Mouse (Mus musculus): ENCODE measurements around the gene Kirrel3. TPM values are rescaled to one million over a fixed set of nuclear protein-coding genes. Genes with fewer than 3 reads are reported as not detected.

Gene Kirrel3
- polyA plus RNA-seq, 1 experiment from 2014 or later: 2.3 TPM

DNA sequence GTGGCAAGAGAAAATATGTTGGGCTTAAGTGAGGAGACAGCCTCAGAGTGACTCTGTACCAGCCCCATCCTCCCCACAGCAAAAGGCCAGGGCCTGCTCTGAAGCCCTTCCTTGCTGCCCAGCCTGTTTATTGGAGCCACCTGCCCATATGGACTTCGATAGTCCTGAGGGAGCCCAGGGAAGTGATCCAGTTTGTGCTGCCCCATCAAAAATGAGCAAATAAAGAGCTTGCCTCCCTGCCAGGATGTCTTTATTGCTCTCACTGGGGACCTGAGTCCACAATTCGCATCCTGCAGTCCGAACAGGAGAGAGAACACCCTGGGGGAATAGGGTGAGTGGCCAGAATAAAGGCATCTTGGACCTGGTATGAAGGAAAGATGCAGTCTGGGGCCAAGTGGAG lies 143.1 kb downstream of the Kirrel3 start:
- Histone ChIP-seq H3K4me2 (ENCODE audit: low read depth, low read length) (no peak overlapping the region), H3K9ac (ENCODE audit: low read length) (no peak overlapping the region), H3K4me1 (ENCODE audit: control insufficient read depth, insufficient read depth, low read length) (no peaks in the 10 kb centered on the region), H3K27ac (ENCODE audit: low read length) (no peak overlapping the region), H3K9me3 (replicated peaks; ENCODE audit: control insufficient read depth, low read length) (no peaks in the 10 kb centered on the region), H3K27me3 (ENCODE audit: control insufficient read depth, insufficient read depth, low read length) (no peaks in the 10 kb centered on the region), H3K4me3 (replicated peaks; ENCODE audit: low read length) (no peak overlapping the region), H3K36me3 (ENCODE audit: control insufficient read depth, insufficient read depth, low read length) (no peaks in the 10 kb centered on the region)
- no peak for ATAC-seq (ENCODE audit: insufficient read depth, low FRiP score)
- 80% methylated on average over 3 of the region's 3 CpGs for WGBS

DNA sequence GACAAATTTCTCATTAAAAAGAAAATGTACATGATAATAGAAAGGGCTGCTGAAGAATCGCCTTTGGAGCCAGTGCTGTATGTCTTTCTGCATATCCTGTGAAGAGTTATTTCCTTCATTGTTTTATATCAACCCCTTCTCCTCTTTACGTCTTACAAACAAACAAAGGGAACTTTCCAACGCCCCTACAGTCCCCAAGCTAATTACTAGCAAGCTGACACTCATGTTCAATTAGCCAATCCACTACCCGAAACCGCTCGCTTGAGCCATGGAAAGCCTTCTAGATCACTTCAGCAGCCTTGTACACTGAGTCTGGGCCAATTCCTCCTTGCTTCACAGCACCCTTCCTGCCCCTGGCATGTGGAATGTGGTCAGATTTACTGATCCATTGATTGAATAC lies 150.0 kb downstream of the Kirrel3 start:
- Histone ChIP-seq H3K4me2 (ENCODE audit: low read depth, low read length) (no peak overlapping the region), H3K4me1 (ENCODE audit: control insufficient read depth, insufficient read depth, low read length) (no peaks in the 10 kb centered on the region), H3K4me3 (replicated peaks; ENCODE audit: low read length) (no peak overlapping the region), H3K9ac (ENCODE audit: low read length) (no peak overlapping the region), H3K27ac (ENCODE audit: low read length) (no peak overlapping the region), H3K9me3 (replicated peaks; ENCODE audit: control insufficient read depth, low read length) (no peaks in the 10 kb centered on the region), H3K36me3 (ENCODE audit: control insufficient read depth, insufficient read depth, low read length) (no peaks in the 10 kb centered on the region), H3K27me3 (ENCODE audit: control insufficient read depth, insufficient read depth, low read length) (no peaks in the 10 kb centered on the region)
- ATAC-seq (ENCODE audit: insufficient read depth, low FRiP score): no peak
- 84% methylated on average over 6 of the region's 6 CpGs for WGBS

DNA sequence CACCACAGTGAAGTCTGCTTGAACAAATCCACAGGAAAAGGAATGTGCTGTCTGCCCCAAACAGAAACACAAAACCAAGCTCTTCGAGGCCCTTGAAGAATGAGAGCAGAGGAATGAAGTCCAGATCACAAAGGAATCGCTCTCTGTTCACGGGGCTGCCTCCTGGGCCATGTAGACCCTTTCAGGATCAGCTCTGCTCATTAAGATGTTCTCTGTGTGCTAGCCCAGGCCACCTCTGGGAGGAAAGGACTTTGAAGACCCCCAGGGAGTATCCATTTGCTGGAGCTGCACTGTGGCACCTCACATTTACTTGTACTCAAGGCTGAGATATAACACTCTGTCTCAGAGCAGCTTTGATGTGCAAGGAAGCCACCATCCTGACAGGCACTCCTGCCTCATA lies 158.2 kb downstream of the Kirrel3 start:
- 37% methylated on average over 3 of the region's 3 CpGs for WGBS
- Histone ChIP-seq H3K4me2 (ENCODE audit: low read depth, low read length) (no peak overlapping the region), H3K27me3 (ENCODE audit: control insufficient read depth, insufficient read depth, low read length) (no peaks in the 10 kb centered on the region), H3K9me3 (replicated peaks; ENCODE audit: control insufficient read depth, low read length) (no peaks in the 10 kb centered on the region), H3K9ac (ENCODE audit: low read length) (no peak overlapping the region), H3K36me3 (ENCODE audit: control insufficient read depth, insufficient read depth, low read length) (no peaks in the 10 kb centered on the region), H3K4me1 (ENCODE audit: control insufficient read depth, insufficient read depth, low read length) (0 out of 2 replicates have a peak, but pooled peaks cover 6% of the 10 kb centered on the region), H3K27ac (ENCODE audit: low read length) (no peak overlapping the region), H3K4me3 (replicated peaks; ENCODE audit: low read length) (no peak overlapping the region)
- no peak; the same call in 1 of the 2 replicates for ATAC-seq (ENCODE audit: insufficient read depth, low FRiP score)

DNA sequence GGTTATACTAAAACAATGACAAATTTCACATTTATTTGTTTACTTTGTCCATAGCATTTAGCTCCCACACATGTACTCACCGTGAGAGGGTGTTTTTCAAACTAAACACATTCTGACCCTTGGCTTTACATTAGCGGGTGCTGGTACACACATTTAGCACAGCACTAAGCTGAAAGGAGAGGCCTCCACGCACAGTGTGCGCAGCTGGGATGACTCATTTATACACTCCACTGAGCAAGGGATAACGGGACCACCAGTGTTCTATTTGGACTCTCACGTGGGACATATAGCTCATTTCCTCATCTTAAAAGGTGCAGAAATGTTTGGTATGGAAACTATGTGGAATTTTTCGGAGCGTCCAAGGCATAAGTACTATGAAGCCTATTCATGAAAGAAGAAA lies 158.7 kb downstream of the Kirrel3 start:
- H3K36me3 ChIP-seq (ENCODE audit: control insufficient read depth, insufficient read depth, low read length): no peaks in the 10 kb centered on the region
- 0 out of 2 replicates have a peak, but pooled peaks cover 6% of the 10 kb centered on the region for H3K4me1 ChIP-seq (ENCODE audit: control insufficient read depth, insufficient read depth, low read length)
- ATAC-seq (ENCODE audit: insufficient read depth, low FRiP score): no peak
- no peak overlapping the region for H3K27ac ChIP-seq (ENCODE audit: low read length)
- no peak overlapping the region for H3K4me3 ChIP-seq (replicated peaks; ENCODE audit: low read length)
- 31% methylated on average over 8 of the region's 8 CpGs for WGBS
- no peaks in the 10 kb centered on the region for H3K27me3 ChIP-seq (ENCODE audit: control insufficient read depth, insufficient read depth, low read length)
- H3K9ac ChIP-seq (ENCODE audit: low read length): no peak overlapping the region
- no peak overlapping the region for H3K4me2 ChIP-seq (ENCODE audit: low read depth, low read length)
- no peaks in the 10 kb centered on the region for H3K9me3 ChIP-seq (replicated peaks; ENCODE audit: control insufficient read depth, low read length)

DNA sequence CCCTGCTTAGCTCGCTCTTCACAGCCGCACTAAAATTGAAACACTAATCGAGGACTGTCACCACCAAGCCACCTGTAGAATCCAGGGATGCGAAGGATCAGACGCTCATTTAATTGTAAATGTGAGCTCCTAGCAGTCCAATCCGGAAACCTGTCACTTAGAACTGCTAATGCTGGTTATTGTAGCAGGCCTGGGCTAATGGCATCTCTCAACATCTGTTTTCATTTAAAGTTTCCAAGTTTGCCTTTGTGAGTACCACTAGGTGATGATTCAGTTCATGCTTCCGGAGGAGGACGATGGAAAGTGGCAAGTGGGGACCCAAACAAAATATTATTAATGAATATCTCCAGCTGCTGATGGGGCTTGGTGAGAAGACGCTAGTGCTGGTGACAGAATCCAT lies 161.1 kb downstream of the Kirrel3 start:
- no peak for ATAC-seq (ENCODE audit: insufficient read depth, low FRiP score)
- 77% methylated on average over 9 of the region's 9 CpGs for WGBS
- Histone ChIP-seq H3K9ac (ENCODE audit: low read length) (no peak overlapping the region), H3K9me3 (replicated peaks; ENCODE audit: control insufficient read depth, low read length) (no peaks in the 10 kb centered on the region), H3K4me1 (ENCODE audit: control insufficient read depth, insufficient read depth, low read length) (0 out of 2 replicates have a peak, but pooled peaks cover 6% of the 10 kb centered on the region), H3K4me2 (ENCODE audit: low read depth, low read length) (no peak overlapping the region), H3K36me3 (ENCODE audit: control insufficient read depth, insufficient read depth, low read length) (no peaks in the 10 kb centered on the region), H3K27ac (ENCODE audit: low read length) (no peak overlapping the region), H3K4me3 (replicated peaks; ENCODE audit: low read length) (no peak overlapping the region), H3K27me3 (ENCODE audit: control insufficient read depth, insufficient read depth, low read length) (no peaks in the 10 kb centered on the region)

DNA sequence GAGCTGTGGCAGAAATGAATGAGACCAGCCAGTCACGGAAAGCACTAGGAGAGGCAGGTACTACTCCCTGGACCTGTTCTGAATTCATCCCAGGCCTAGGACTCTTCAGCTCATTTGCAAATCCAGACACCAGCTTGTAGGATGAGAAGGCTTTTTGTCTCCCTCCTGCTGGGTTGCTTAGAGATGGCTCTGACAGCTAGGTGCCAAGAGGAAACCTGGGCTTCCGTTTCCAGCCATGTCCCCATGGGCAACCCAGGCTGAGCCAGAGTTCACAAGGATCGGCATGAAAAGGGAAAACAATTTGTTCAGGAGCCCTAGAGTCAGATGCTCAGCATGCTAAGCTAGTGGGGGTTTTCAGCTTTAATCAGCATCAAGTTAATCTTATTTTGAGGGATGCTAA lies 166.6 kb downstream of the Kirrel3 start:
- no peak for ATAC-seq (ENCODE audit: insufficient read depth, low FRiP score)
- no peak overlapping the region for H3K27ac ChIP-seq (ENCODE audit: low read length)
- WGBS: 64% methylated on average over 3 of the region's 3 CpGs
- no peaks in the 10 kb centered on the region for H3K4me1 ChIP-seq (ENCODE audit: control insufficient read depth, insufficient read depth, low read length)
- H3K27me3 ChIP-seq (ENCODE audit: control insufficient read depth, insufficient read depth, low read length): no peaks in the 10 kb centered on the region
- no peaks in the 10 kb centered on the region for H3K9me3 ChIP-seq (replicated peaks; ENCODE audit: control insufficient read depth, low read length)
- no peak overlapping the region for H3K9ac ChIP-seq (ENCODE audit: low read length)
- H3K36me3 ChIP-seq (ENCODE audit: control insufficient read depth, insufficient read depth, low read length): no peaks in the 10 kb centered on the region
- H3K4me3 ChIP-seq (replicated peaks; ENCODE audit: low read length): no peak overlapping the region
- H3K4me2 ChIP-seq (ENCODE audit: low read depth, low read length): no peak overlapping the region

DNA sequence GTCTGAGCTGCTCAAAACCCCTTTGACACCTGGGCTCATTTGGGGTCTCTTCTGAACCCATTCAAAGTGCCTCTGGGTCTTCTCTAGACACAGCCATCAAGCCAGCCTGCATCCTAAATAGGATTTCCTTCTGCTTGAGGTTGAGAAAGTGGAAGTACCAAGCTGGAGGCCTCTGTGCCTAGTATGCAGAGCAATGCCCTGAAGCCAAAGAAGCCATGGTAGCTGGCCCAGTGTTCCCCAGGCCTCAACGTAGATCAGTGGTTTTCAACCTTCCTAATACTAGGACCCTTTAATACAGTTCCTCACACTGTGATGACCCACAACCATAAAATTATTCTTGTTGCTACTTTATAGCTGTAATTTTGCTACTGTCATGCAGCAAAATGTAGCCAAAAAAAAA lies 167.4 kb downstream of the Kirrel3 start:
- 91% methylated on average over 1 of the region's 1 CpGs for WGBS

DNA sequence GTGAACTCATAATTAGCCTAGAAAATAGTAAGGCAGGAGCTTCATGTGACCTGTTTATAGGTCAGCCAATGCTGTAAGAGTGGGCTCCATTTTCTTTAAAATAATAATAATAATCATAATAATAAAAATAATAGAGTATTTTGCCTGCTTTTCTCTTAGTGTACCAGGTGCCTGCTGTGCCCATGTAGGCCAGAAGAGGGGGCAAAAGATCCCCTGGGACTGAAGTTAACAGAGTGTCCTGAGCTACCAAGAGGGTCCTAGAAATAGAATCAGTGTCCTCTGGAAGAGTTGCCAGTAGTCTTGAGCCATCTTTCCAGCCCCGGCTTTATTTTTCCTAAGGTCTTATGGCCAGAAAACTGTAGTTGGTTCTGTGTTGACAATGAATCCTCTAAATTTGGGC lies 174.9 kb downstream of the Kirrel3 start:
- Histone ChIP-seq H3K4me1 (ENCODE audit: control insufficient read depth, insufficient read depth, low read length) (no peaks in the 10 kb centered on the region), H3K4me3 (replicated peaks; ENCODE audit: low read length) (no peak overlapping the region), H3K27me3 (ENCODE audit: control insufficient read depth, insufficient read depth, low read length) (no peaks in the 10 kb centered on the region), H3K27ac (ENCODE audit: low read length) (no peak overlapping the region), H3K9me3 (replicated peaks; ENCODE audit: control insufficient read depth, low read length) (no peaks in the 10 kb centered on the region), H3K9ac (ENCODE audit: low read length) (no peak overlapping the region), H3K4me2 (ENCODE audit: low read depth, low read length) (no peak overlapping the region), H3K36me3 (ENCODE audit: control insufficient read depth, insufficient read depth, low read length) (no peaks in the 10 kb centered on the region)
- 68% methylated on average over 1 of the region's 1 CpGs for WGBS
- no peak for ATAC-seq (ENCODE audit: insufficient read depth, low FRiP score)

More for the DNA sequence above, 167.4 kb downstream of the Kirrel3 start:
- no peak overlapping the region for H3K4me3 ChIP-seq (replicated peaks; ENCODE audit: low read length)
- no peak overlapping the region for H3K9ac ChIP-seq (ENCODE audit: low read length)
- no peaks in the 10 kb centered on the region for H3K27me3 ChIP-seq (ENCODE audit: control insufficient read depth, insufficient read depth, low read length)
- H3K27ac ChIP-seq (ENCODE audit: low read length): no peak overlapping the region
- no peaks in the 10 kb centered on the region for H3K4me1 ChIP-seq (ENCODE audit: control insufficient read depth, insufficient read depth, low read length)
- no peaks in the 10 kb centered on the region for H3K9me3 ChIP-seq (replicated peaks; ENCODE audit: control insufficient read depth, low read length)
- no peaks in the 10 kb centered on the region for H3K36me3 ChIP-seq (ENCODE audit: control insufficient read depth, insufficient read depth, low read length)
- no peak for ATAC-seq (ENCODE audit: insufficient read depth, low FRiP score)
- no peak overlapping the region for H3K4me2 ChIP-seq (ENCODE audit: low read depth, low read length)

DNA sequence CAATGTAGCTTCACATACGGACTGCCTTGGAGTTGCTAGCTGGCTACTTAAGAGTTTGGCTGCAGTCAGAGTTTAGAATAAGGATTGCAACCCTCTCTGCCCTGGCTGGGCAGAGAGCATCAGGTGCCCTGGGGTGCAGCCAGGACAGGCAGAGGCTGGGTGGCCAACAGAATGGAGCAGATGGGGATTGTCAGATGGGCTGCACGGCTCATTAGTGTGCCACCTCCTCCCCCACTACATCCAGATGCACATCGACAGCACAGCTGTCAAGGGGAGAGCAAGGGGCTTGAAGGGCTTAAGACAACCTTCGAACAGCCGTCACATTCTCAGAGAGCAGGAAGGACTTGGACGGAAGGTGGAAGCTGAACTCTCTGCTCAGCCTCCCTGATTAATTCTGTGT lies 177.7 kb downstream of the Kirrel3 start:
- ATAC-seq (ENCODE audit: insufficient read depth, low FRiP score): no peak
- Histone ChIP-seq H3K4me3 (replicated peaks; ENCODE audit: low read length) (no peak overlapping the region), H3K4me1 (ENCODE audit: control insufficient read depth, insufficient read depth, low read length) (no peaks in the 10 kb centered on the region), H3K9me3 (replicated peaks; ENCODE audit: control insufficient read depth, low read length) (no peaks in the 10 kb centered on the region), H3K4me2 (ENCODE audit: low read depth, low read length) (no peak overlapping the region), H3K9ac (ENCODE audit: low read length) (no peak overlapping the region), H3K27me3 (ENCODE audit: control insufficient read depth, insufficient read depth, low read length) (no peaks in the 10 kb centered on the region), H3K36me3 (ENCODE audit: control insufficient read depth, insufficient read depth, low read length) (no peaks in the 10 kb centered on the region), H3K27ac (ENCODE audit: low read length) (no peak overlapping the region)
- WGBS: 48% methylated on average over 6 of the region's 6 CpGs
